Comparison of ENCODE assay signal across 15 mouse cellular contexts in genomic region chr2:138820489-138820888, GRCm38 (mm10).
DNase-seq lines count a peak whose midpoint lies in the region; ATAC-seq lines count a peak whose summit lies in the region.
"Had no signal": no experiment of that assay in that cellular context is flagged by ENCODE, and none has a peak within 500 bp of the region (broad histone marks: within the 10 kb centered on the region; RNA-seq: fewer than 3 reads in every experiment).

No protein-coding gene starts in this region.

- no peaks in the 10 kb centered on the region for H3K9me3 ChIP-seq in intestine, embryonic 16.5 days (ENCODE audit: control insufficient read depth, low read length)
- H3K9me3 ChIP-seq in hindbrain, embryonic 10.5 days: no peaks in the 10 kb centered on the region
- H3K9me3 ChIP-seq: embryonic facial prominence, embryonic 12.5 days; forebrain, embryonic 13.5 days; limb, embryonic 12.5 days had no signal

- no peak overlapping the region for H3K4me3 ChIP-seq in intestine, embryonic 16.5 days (ENCODE audit: low read length)
- H3K4me3 ChIP-seq in hindbrain, embryonic 10.5 days: no peak overlapping the region
- H3K4me3 ChIP-seq: embryonic facial prominence, embryonic 12.5 days; forebrain, embryonic 13.5 days; limb, embryonic 12.5 days had no signal

- H3K36me3 ChIP-seq in intestine, embryonic 16.5 days (ENCODE audit: control insufficient read depth, insufficient read depth, low read length): no peaks in the 10 kb centered on the region
- H3K36me3 ChIP-seq in hindbrain, embryonic 10.5 days: no peaks in the 10 kb centered on the region
- H3K36me3 ChIP-seq: embryonic facial prominence, embryonic 12.5 days; limb, embryonic 12.5 days had no signal

- peak; percentile 50 for DNase-seq in cerebellum, adult 11 months
- DNase-seq in cerebellum, postnatal 25 days: peak; percentile 70 to 76
- peak; percentile 79 to 81 for DNase-seq in layer of hippocampus, adult 8-10 months (ENCODE audit: low spot score in 2 of 2)
- peak; percentile 64 to 78 for DNase-seq in left cerebral cortex, postnatal 14 days (ENCODE audit: low spot score in 2 of 2)
- DNase-seq in heart, postnatal 10 days: no peak
- no peak for DNase-seq in retina, embryonic 14.5 days (ENCODE audit: low spot score)
- DNase-seq in hindbrain, embryonic 10.5 days (ENCODE audit: low spot score): no peak
- DNase-seq: heart, adult 18-20 months; kidney, adult 9 months; lung, embryonic 14.5 days had no signal

- intact Hi-C loops in left cerebral cortex, postnatal 14 days (cut with DNase I): loop anchor here (2.0 to 5.0 kb wide), 2 partner anchors 76 to 343 kb away; no protein-coding TSS in a partner anchor
- intact Hi-C loops in heart, postnatal 10 days (cut with DNase I): no loop called here

- no peaks in the 10 kb centered on the region for H3K4me1 ChIP-seq in intestine, embryonic 16.5 days (ENCODE audit: control insufficient read depth, insufficient read depth, low read length)
- no peaks in the 10 kb centered on the region; the same call in 1 of the 2 replicates for H3K4me1 ChIP-seq in hindbrain, embryonic 10.5 days (replicated peaks)
- H3K4me1 ChIP-seq: embryonic facial prominence, embryonic 12.5 days; forebrain, embryonic 13.5 days; limb, embryonic 12.5 days had no signal

- no peak for ATAC-seq in intestine, embryonic 16.5 days
- ATAC-seq: forebrain, embryonic 13.5 days had no signal

- H3K4me2 ChIP-seq in intestine, embryonic 16.5 days (ENCODE audit: low read depth, low read length): no peak overlapping the region
- H3K4me2 ChIP-seq: embryonic facial prominence, embryonic 12.5 days; forebrain, embryonic 13.5 days; limb, embryonic 12.5 days; lung, embryonic 14.5 days; midbrain, embryonic 11.5 days had no signal

- no peak overlapping the region for H3K9ac ChIP-seq in intestine, embryonic 16.5 days (ENCODE audit: low read depth, low read length)
- H3K9ac ChIP-seq: embryonic facial prominence, embryonic 12.5 days; forebrain, embryonic 13.5 days; limb, embryonic 12.5 days; lung, embryonic 14.5 days had no signal

- WGBS in intestine, embryonic 16.5 days: 75% methylated on average over 4 of the region's 4 CpGs
- 86% methylated on average over 4 of the region's 4 CpGs for WGBS in hindbrain, embryonic 10.5 days

- H3K27me3 ChIP-seq in intestine, embryonic 16.5 days (replicated peaks; ENCODE audit: control insufficient read depth, insufficient read depth, low read length): no peaks in the 10 kb centered on the region
- no peaks in the 10 kb centered on the region for H3K27me3 ChIP-seq in hindbrain, embryonic 10.5 days (ENCODE audit: insufficient read depth, poor library complexity, severe bottlenecking)
- H3K27me3 ChIP-seq: embryonic facial prominence, embryonic 12.5 days; forebrain, embryonic 13.5 days; limb, embryonic 12.5 days had no signal

- H3K27ac ChIP-seq in intestine, embryonic 16.5 days (ENCODE audit: low read length): no peak overlapping the region
- no peak overlapping the region for H3K27ac ChIP-seq in hindbrain, embryonic 10.5 days
- H3K27ac ChIP-seq: embryonic facial prominence, embryonic 12.5 days; forebrain, embryonic 13.5 days; limb, embryonic 12.5 days had no signal

Comparison
In these comparisons a context has a peak if more than half of its experiments do, and no peak if none do; other contexts are left out.
1. DNase-seq: peak in cerebellum, adult 11 months (single experiment), cerebellum, postnatal 25 days (2 of 2), layer of hippocampus, adult 8-10 months (2 of 2) and left cerebral cortex, postnatal 14 days (2 of 2); none in heart, postnatal 10 days (0 of 2), retina, embryonic 14.5 days (single experiment) and hindbrain, embryonic 10.5 days (single experiment).